Mouse (Mus musculus) CH12.LX (cell line): ENCODE results near the gene Gimap9. TPM values are rescaled to one million over a fixed set of nuclear protein-coding genes. Genes with fewer than 3 reads are reported as not detected.

ENCODE experiments used
- DNase-seq: peaks from one replicate; pipeline ENCODE4 v3.0.0-alpha.2; 2013; ENCODE audit errors: extremely low read depth
- H3K27ac ChIP-seq: 2 replicates; pipeline ENCODE4 v1.5.1; 2012; ENCODE audit warnings: low read depth, mild to moderate bottlenecking, control low read depth, moderate library complexity; ENCODE audit not compliant: insufficient read depth
- H3K27me3 ChIP-seq: replicated peaks from 2 replicates; pipeline ENCODE3; 2012; ENCODE audit warnings: inconsistent platforms
- H3K36me3 ChIP-seq, 2 experiments: replicated peaks in 1 of 2; 2 replicates each; pipeline versions ENCODE3 to v1.6.1; 2012; ENCODE audit warnings: inconsistent platforms in 1 of 2, low read length in 1 of 2, mild to moderate bottlenecking in 1 of 2, mixed read lengths in 1 of 2, moderate library complexity in 1 of 2; ENCODE audit not compliant: control insufficient read depth in 1 of 2, insufficient read depth in 1 of 2
- H3K4me1 ChIP-seq, 2 experiments: 2 replicates each; pipeline ENCODE4 v1.6.1; 2012; ENCODE audit warnings: inconsistent platforms in 1 of 2, moderate library complexity in 1 of 2; ENCODE audit not compliant: insufficient read depth in 2 of 2, control insufficient read depth in 1 of 2
- H3K4me2 ChIP-seq: 2 replicates; pipeline ENCODE4 v1.6.1; 2012; ENCODE audit warnings: low read depth, mild to moderate bottlenecking, control low read depth; ENCODE audit not compliant: poor library complexity, insufficient read depth, severe bottlenecking
- H3K4me3 ChIP-seq, 3 experiments: fragments of 150-350 bp in 1 of 3; sonication (generic) in 1 of 3; replicated peaks in 1 of 3; 2 replicates each; pipeline versions ENCODE3 to v1.5.1; 2011 to 2012; ENCODE audit warnings: low read depth in 2 of 3, low read length in 2 of 3, mild to moderate bottlenecking in 2 of 3, moderate library complexity in 2 of 3, control low read depth in 1 of 3, improper control_type of control experiment in 1 of 3, inconsistent platforms in 1 of 3, mixed read lengths in 1 of 3; ENCODE audit not compliant: poor library complexity in 1 of 3
- H3K79me2 ChIP-seq: replicated peaks from 2 replicates; pipeline ENCODE4 v1.6.1; 2012; ENCODE audit warnings: mild to moderate bottlenecking, moderate library complexity; ENCODE audit not compliant: control insufficient read depth, poor library complexity, insufficient read depth, severe bottlenecking; ENCODE audit errors: extremely low read depth
- H3K9ac ChIP-seq: 2 replicates; pipeline ENCODE4 v1.6.1; 2012; ENCODE audit warnings: low read depth, mild to moderate bottlenecking, control low read depth, moderate library complexity; ENCODE audit not compliant: insufficient read depth
- H3K9me3 ChIP-seq: replicated peaks from 2 replicates; pipeline ENCODE3; 2012; ENCODE audit warnings: low read length, inconsistent platforms, mixed read lengths
- CHD2 ChIP-seq: IDR thresholded peaks from 2 replicates; pipeline ENCODE4 v1.6.1; 2011; ENCODE audit warnings: low read length, improper control_type of control experiment
- ELF1 ChIP-seq: IDR thresholded peaks from 2 replicates; pipeline ENCODE4 v1.6.1; 2014; ENCODE audit warnings: low read depth, mild to moderate bottlenecking, inconsistent platforms, low read length, improper control_type of control experiment
- EP300 ChIP-seq: IDR thresholded peaks from 2 replicates; pipeline ENCODE4 v1.6.1; 2011; ENCODE audit warnings: low read length, improper control_type of control experiment
- GABPA ChIP-seq: IDR thresholded peaks from 2 replicates; pipeline ENCODE4 v1.6.1; 2012; ENCODE audit warnings: low read depth, low read length, improper control_type of control experiment, inconsistent platforms; ENCODE audit not compliant: insufficient replicate concordance
- HCFC1 ChIP-seq: IDR thresholded peaks from 2 replicates; pipeline ENCODE4 v1.6.1; 2012; ENCODE audit warnings: low read depth, mild to moderate bottlenecking, inconsistent platforms, low read length, improper control_type of control experiment
- IRF4 ChIP-seq: IDR thresholded peaks from 2 replicates; pipeline ENCODE4 v1.6.1; 2014; ENCODE audit warnings: low read depth, mild to moderate bottlenecking, inconsistent platforms, low read length, improper control_type of control experiment
- JUN ChIP-seq: IDR thresholded peaks from 2 replicates; pipeline ENCODE4 v1.6.1; 2011; ENCODE audit warnings: low read depth, mild to moderate bottlenecking, low read length, improper control_type of control experiment, moderate library complexity; ENCODE audit not compliant: insufficient read depth
- MAFK ChIP-seq: IDR thresholded peaks from 2 replicates; pipeline ENCODE4 v1.6.1; 2011; ENCODE audit warnings: low read length, improper control_type of control experiment; ENCODE audit not compliant: insufficient replicate concordance
- MEF2A ChIP-seq: IDR thresholded peaks from 2 replicates; pipeline ENCODE4 v1.6.1; 2014; ENCODE audit warnings: low read depth, mild to moderate bottlenecking, inconsistent platforms, low read length, improper control_type of control experiment, borderline replicate concordance
- NELFE ChIP-seq: IDR thresholded peaks from 2 replicates; pipeline ENCODE4 v1.6.1; 2011; ENCODE audit warnings: low read depth, low read length, improper control_type of control experiment
- NRF1 ChIP-seq: IDR thresholded peaks from 2 replicates; pipeline ENCODE4 v1.6.1; 2014; ENCODE audit warnings: low read depth, mild to moderate bottlenecking, inconsistent platforms, low read length, improper control_type of control experiment, moderate library complexity
- PAX5 ChIP-seq: IDR thresholded peaks from 2 replicates; pipeline ENCODE4 v1.6.1; 2012; ENCODE audit warnings: low read length, inconsistent platforms, mixed read lengths
- POLR2A ChIP-seq: IDR thresholded peaks from 2 replicates; pipeline ENCODE4 v1.6.1; 2011; ENCODE audit warnings: low read depth, mild to moderate bottlenecking, improper control_type of control experiment, low read length
- POLR2AphosphoS2 ChIP-seq: IDR thresholded peaks from 2 replicates; pipeline ENCODE4 v1.6.1; 2011; ENCODE audit warnings: low read depth, low read length, improper control_type of control experiment
- SMC3 ChIP-seq: IDR thresholded peaks from 2 replicates; pipeline ENCODE4 v1.6.1; 2011; ENCODE audit warnings: low read depth, low read length, improper control_type of control experiment
- UBTF ChIP-seq: IDR thresholded peaks from 2 replicates; pipeline ENCODE4 v1.6.1; 2012; ENCODE audit warnings: low read depth, mild to moderate bottlenecking, inconsistent platforms, low read length, improper control_type of control experiment, moderate library complexity
- ZMIZ1 ChIP-seq: IDR thresholded peaks from 2 replicates; pipeline ENCODE4 v1.6.1; 2012; ENCODE audit warnings: low read depth, mild to moderate bottlenecking, inconsistent platforms, low read length, improper control_type of control experiment
- dilution Hi-C: fragments of 300-500 bp; cut with MboI; formaldehyde crosslinking; loops from 2 replicates; pipeline ENCODE4 v1.14.3; 2020; ENCODE audit warnings: low sequenced_read_pairs; ENCODE audit not compliant: extremely low pct_unique_long_range_greater_than_20kb, extremely low pct_ligation_motif_present
- in situ Hi-C: fragments of 300-500 bp; cut with MboI; formaldehyde crosslinking; loops from 3 replicates; pipeline ENCODE4 v1.14.3; 2019; ENCODE audit warnings: low sequenced_read_pairs, low pct_ligation_motif_present, low pct_unique_long_range_greater_than_20kb, mixed read lengths
- polyA plus RNA-seq: library from polyadenylated mRNA; unstranded; fragments of >175 nt; gene quantifications from 2 replicates; pipeline ENCODE4 v1.2.1, GENCODE M21; 2012; ENCODE audit warnings: low read depth; ENCODE audit not compliant: insufficient read length
- total RNA-seq, 2 experiments: library from RNA; depleted of rRNA; stranded (reverse); fragments of 300-350 nt in 1 of 2; fragments of >200 nt in 1 of 2; gene quantifications; 2 replicates each; pipeline ENCODE4 v1.2.3; 2012 to 2014

Gimap9 gene
- total and polyA plus RNA-seq, 3 experiments, result 31.0 to 75.1 (median 46.1) TPM

GRCm38 (mm10) chr6:48630831-48631230 lies 45.1 kb upstream of the Gimap9 start:
- DNase-seq, result no peak
- Histone ChIP-seq H3K36me3 (peaks cover 7 to 47% of the 10 kb centered on the region in 2 experiments), H3K27me3 (no peaks in the 10 kb centered on the region), H3K27ac (no peak overlapping the region), H3K4me2 (no peak overlapping the region), H3K4me3 (no peak overlapping the region), H3K4me1 (peaks cover 0 to 17% of the 10 kb centered on the region in 2 experiments; a peak in 2 of 4 replicates), H3K9me3 (no peaks in the 10 kb centered on the region), H3K9ac (no peak overlapping the region)
- dilution Hi-C loops (loop anchor here (25.0 kb wide), 1 partner anchor 131 kb away; the partner anchor contains the start of gene Gimap3), in situ Hi-C loops (loop anchor here (25.0 kb wide), 1 partner anchor 331 kb away; the partner anchor contains the start of gene Doxl2)
- TF ChIP-seq PAX5, result no peak
- no peak for TF ChIP-seq HCFC1
- no peak for TF ChIP-seq EP300
- no peak for TF ChIP-seq MAFK
- no peak for TF ChIP-seq POLR2A
- TF ChIP-seq NRF1, result no peak
- no peak for TF ChIP-seq NELFE
- TF ChIP-seq IRF4, result no peak
- no peak for TF ChIP-seq MEF2A
- TF ChIP-seq SMC3, result no peak
- no peak for TF ChIP-seq POLR2AphosphoS2
- TF ChIP-seq CHD2, result no peak
- no peak for TF ChIP-seq ZMIZ1
- no peak for TF ChIP-seq GABPA
- no peak for TF ChIP-seq JUN
- TF ChIP-seq, all 38 proteins: peak for 0
- H3K79me2 ChIP-seq, result no peaks in the 10 kb centered on the region; the same call in 1 of the 2 replicates

GRCm38 (mm10) chr6:48635105-48635504 lies 40.8 kb upstream of the Gimap9 start:
- no peaks in the 10 kb centered on the region for H3K27me3 ChIP-seq
- peaks cover 0 to 5% of the 10 kb centered on the region in 2 experiments; a peak in 1 of 4 replicates for H3K4me1 ChIP-seq
- H3K36me3 ChIP-seq, result peaks cover 7 to 34% of the 10 kb centered on the region in 2 experiments
- no peaks in the 10 kb centered on the region for H3K9me3 ChIP-seq
- H3K79me2 ChIP-seq, result no peaks in the 10 kb centered on the region
- no peak for TF ChIP-seq NRF1
- no peak for TF ChIP-seq ELF1
- no peak for TF ChIP-seq UBTF
- H3K4me2 ChIP-seq, result no peak overlapping the region
- dilution Hi-C loops (loop anchor here (25.0 kb wide), 1 partner anchor 127 kb away; the partner anchor contains the start of gene Gimap3), in situ Hi-C loops (loop anchor here (25.0 kb wide), 1 partner anchor 327 kb away; the partner anchor contains the start of gene Doxl2)
- H3K4me3 ChIP-seq, result no peak overlapping the region
- no peak overlapping the region for H3K9ac ChIP-seq
- no peak overlapping the region for H3K27ac ChIP-seq
- no peak for DNase-seq
